Mouse (Mus musculus) spleen, adult 2 months (tissue): Measurements from ENCODE around the gene Gmds. TPM values are rescaled to one million over a fixed set of nuclear protein-coding genes. Genes with fewer than 3 reads are reported as not detected.

Experiments
- DNase-seq, 2 experiments: peaks; one replicate each; pipeline versions ENCODE4 v3.0.0 to v3.0.0-alpha.2; 2012 to 2021; ENCODE audit warnings: low spot score in 2 of 2, low read depth in 1 of 2
- H3K27ac ChIP-seq: fragments of 200-500 bp; 2 replicates; pipeline ENCODE4 v1.5.1; 2012; ENCODE audit warnings: low read length, inconsistent platforms; ENCODE audit not compliant: insufficient read depth
- H3K27me3 ChIP-seq: fragments of 200-500 bp; 2 replicates; pipeline ENCODE4 v1.6.1; 2012; ENCODE audit warnings: mild to moderate bottlenecking, moderate library complexity, low read length, inconsistent platforms; ENCODE audit not compliant: control insufficient read depth, insufficient read depth
- H3K36me3 ChIP-seq: fragments of 200-500 bp; 2 replicates; pipeline ENCODE4 v1.6.1; 2012; ENCODE audit warnings: mild to moderate bottlenecking, low read length, inconsistent platforms; ENCODE audit not compliant: control insufficient read depth, insufficient read depth
- H3K4me1 ChIP-seq: fragments of 200-500 bp; 2 replicates; pipeline ENCODE4 v1.6.1; 2011; ENCODE audit warnings: inconsistent platforms; ENCODE audit not compliant: control insufficient read depth, insufficient read depth, insufficient read length
- H3K4me3 ChIP-seq: fragments of 200-500 bp; 2 replicates; pipeline ENCODE4 v1.5.1; 2011; ENCODE audit warnings: mild to moderate bottlenecking, inconsistent platforms; ENCODE audit not compliant: insufficient read depth, insufficient read length; ENCODE audit errors: extremely low read depth
- CTCF ChIP-seq: fragments of 200-500 bp; IDR thresholded peaks from 2 replicates; pipeline ENCODE4 v1.5.1; 2011; ENCODE audit warnings: mild to moderate bottlenecking, inconsistent platforms; ENCODE audit not compliant: insufficient read depth, insufficient read length, insufficient replicate concordance; ENCODE audit errors: extremely low read depth
- POLR2A ChIP-seq: fragments of 200-500 bp; IDR thresholded peaks from 2 replicates; pipeline ENCODE4 v1.6.1; 2011; ENCODE audit warnings: low read depth, low read length, inconsistent platforms
- WGBS: fragments of 180-500 bp; shearing (Covaris S2); methylation state at CpG from one replicate; pipeline ENCODE4 v1.1.7; 2018; 5-methylcytosine and 5-hydroxymethylcytosine counted together
- polyA plus RNA-seq: library from polyadenylated mRNA; depleted of rRNA; stranded (reverse); fragments of >200 nt; gene quantifications from 2 replicates; pipeline ENCODE4 v1.2.3, GENCODE M21; 2012

Gmds gene
- polyA plus RNA-seq, 1 experiment: 7.9 TPM

- no peak for DNase-seq
- 51% methylated on average over 4 of the region's 4 CpGs for WGBS
- no peaks in the 10 kb centered on the region for H3K36me3 ChIP-seq
These were observed 319.9 kb downstream of the Gmds start for GRCm38 (mm10) chr13:32018518-32019255.

DNA sequence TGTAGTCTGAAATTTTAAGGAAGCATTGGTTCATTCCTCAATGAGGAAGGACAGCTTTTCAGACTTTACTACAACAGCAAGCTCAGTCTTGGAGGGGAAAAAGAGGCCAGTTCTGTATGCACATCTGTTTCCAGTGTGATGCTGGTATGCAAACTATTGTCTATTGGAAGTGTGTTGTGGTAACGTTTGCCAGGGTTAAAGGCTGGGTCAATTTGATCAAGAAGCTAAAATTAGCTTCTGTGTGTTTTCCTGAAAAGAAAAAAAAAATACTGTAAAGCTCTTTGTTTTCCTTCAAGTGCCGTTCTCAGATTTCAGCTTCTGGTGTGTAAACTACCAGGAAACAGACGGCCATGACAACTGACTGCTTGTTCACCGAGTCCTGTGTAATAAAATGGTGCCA, 329.7 kb downstream of the Gmds start:
- Histone ChIP-seq H3K27ac (no peak overlapping the region), H3K4me1 (no peaks in the 10 kb centered on the region), H3K36me3 (no peaks in the 10 kb centered on the region), H3K27me3 (no peaks in the 10 kb centered on the region), H3K4me3 (no peak overlapping the region)
- no peak for DNase-seq
- TF ChIP-seq CTCF: no peak
- 57% methylated on average over 4 of the region's 4 CpGs for WGBS

More at GRCm38 (mm10) chr13:32018518-32019255, 319.9 kb downstream of the Gmds start:
- TF ChIP-seq POLR2A (no peak), CTCF (no peak)
- H3K4me1 ChIP-seq: no peaks in the 10 kb centered on the region
- no peaks in the 10 kb centered on the region for H3K27me3 ChIP-seq
- no peak overlapping the region for H3K4me3 ChIP-seq
- no peak overlapping the region for H3K27ac ChIP-seq

- no peak for TF ChIP-seq POLR2A
- no peak for TF ChIP-seq CTCF
- H3K4me1 ChIP-seq: no peaks in the 10 kb centered on the region
- WGBS: 70% methylated on average over 7 of the region's 7 CpGs
- H3K27me3 ChIP-seq: no peaks in the 10 kb centered on the region
- DNase-seq: no peak
- no peak overlapping the region for H3K27ac ChIP-seq
- H3K36me3 ChIP-seq: no peaks in the 10 kb centered on the region
- H3K4me3 ChIP-seq: no peak overlapping the region
These were observed 330.4 kb downstream of the Gmds start for GRCm38 (mm10) chr13:32008116-32008641.

GRCm38 (mm10) chr13:31993391-31993790, 345.1 kb downstream of the Gmds start:
- Histone ChIP-seq H3K4me1 (no peaks in the 10 kb centered on the region), H3K36me3 (no peaks in the 10 kb centered on the region), H3K27me3 (no peaks in the 10 kb centered on the region), H3K4me3 (no peak overlapping the region), H3K27ac (no peak overlapping the region)
- no peak for TF ChIP-seq POLR2A
- no peak for TF ChIP-seq CTCF
- 88% methylated on average over 4 of the region's 4 CpGs for WGBS
- no peak for DNase-seq

DNA sequence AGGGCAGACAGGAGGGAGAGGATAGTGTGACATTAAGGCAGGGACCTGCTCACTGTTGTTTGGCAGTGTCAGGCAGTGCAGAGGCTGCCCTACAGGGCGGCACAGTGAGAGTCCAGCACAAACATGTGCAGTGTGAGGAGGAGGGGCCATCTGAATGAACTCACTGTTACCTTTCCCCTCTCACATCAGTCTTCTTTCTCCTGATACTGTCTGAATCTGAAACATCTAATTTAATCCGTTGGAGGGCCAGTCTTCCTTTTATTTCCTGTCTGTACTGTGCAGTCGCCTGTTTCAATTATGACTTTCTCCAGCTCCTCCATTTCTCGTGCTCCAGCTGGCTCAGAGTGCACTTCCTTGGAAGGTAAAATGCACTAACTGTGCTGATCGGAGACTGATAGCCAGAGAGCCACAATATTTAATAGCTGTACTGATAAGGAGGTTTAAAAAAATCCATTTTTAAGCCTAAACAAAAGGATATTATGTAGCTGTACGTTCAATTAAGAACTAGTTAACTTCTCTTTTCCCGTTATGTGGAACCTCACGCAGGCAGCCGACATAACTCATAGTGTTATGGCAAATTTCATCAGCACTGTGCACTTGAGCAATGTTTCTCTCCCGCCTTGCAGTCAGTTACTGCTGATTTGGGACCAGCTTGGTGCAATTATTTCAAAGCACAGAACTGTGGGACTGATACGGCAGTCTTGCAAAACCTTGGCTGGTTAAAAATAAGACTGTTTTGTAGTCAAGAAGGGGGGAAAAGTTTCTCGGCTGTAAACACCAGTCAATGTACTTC, 345.9 kb downstream of the Gmds start:
- Histone ChIP-seq H3K36me3 (no peaks in the 10 kb centered on the region), H3K4me1 (no peaks in the 10 kb centered on the region), H3K4me3 (no peak overlapping the region), H3K27ac (no peak overlapping the region), H3K27me3 (no peaks in the 10 kb centered on the region)
- no peak for DNase-seq
- 47% methylated on average over 12 of the region's 12 CpGs for WGBS
- no peak for TF ChIP-seq CTCF
- TF ChIP-seq POLR2A: no peak

DNA sequence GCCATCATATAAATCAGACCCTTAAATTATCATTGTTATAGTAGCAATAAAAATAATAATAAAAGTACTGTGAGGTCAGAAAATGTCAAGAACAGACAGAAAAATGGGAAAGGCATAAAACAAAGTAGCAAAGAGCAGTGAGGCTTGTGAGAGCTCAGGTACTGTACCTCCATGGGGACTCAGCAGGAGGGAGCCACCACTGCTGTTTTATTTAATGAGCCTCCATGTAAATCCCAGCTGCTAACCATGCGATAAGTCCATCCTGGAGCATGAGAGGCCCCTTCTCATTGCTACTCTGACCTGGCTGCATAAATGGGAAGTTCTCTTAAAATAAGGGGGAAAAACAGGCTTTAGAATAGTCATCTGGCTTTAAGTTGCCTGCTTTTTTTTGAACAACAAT, 357.3 kb downstream of the Gmds start:
- Histone ChIP-seq H3K4me3 (no peak overlapping the region), H3K36me3 (no peaks in the 10 kb centered on the region), H3K27me3 (no peaks in the 10 kb centered on the region), H3K4me1 (no peaks in the 10 kb centered on the region), H3K27ac (no peak overlapping the region)
- no peak for DNase-seq
- WGBS: 94% methylated on average over 1 of the region's 1 CpGs
- TF ChIP-seq CTCF: no peak
- no peak for TF ChIP-seq POLR2A
